Mouse (Mus musculus) adrenal gland, postnatal 36 days (tissue): ENCODE results near the gene Idi1. TPM values are rescaled to one million over a fixed set of nuclear protein-coding genes. Genes with fewer than 3 reads are reported as not detected.
"Not testable (repeated sequence)": the region's sequence is repeated elsewhere in the genome, so short reads cannot be mapped to it uniquely, and the experiment has no call there.

Experiments used
- DNase-seq, 2 experiments: peaks; one replicate each; pipeline ENCODE4 v3.0.0; 2021; ENCODE audit warnings: mixed read lengths in 1 of 2
- microRNA-seq: library from miRNA; unstranded; fragments of <30 nt; microRNA quantifications from one replicate; pipeline ENCODE4 v1.2.0, GENCODE M21; 2021
- total RNA-seq, 2 experiments: library from RNA; stranded (reverse); gene quantifications; 2 replicates each; pipeline ENCODE4 v1.2.3; 2021

The Idi1 gene
- total RNA-seq, 2 experiments from 2014 or later, result 113 to 187 TPM

DNA sequence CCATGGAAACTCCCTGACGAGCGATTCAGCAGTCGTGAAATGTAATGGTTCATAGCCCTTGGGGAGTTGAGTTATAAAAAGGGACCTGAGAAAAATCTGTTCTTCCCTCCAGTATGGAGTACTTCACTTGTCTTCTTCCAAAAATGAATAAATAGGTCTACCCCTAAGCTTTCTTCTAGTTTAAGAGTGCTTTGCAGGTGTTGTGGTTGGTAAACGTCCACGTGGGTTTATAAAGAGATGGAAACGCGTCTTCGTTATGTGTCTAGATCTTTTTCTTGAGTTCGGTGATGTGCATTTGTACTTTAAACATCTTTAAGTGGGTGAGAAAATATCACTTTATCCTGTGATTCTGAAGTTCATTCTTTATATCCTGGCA is 872 bp downstream of the Idi1 start:
- no peak for DNase-seq

DNA sequence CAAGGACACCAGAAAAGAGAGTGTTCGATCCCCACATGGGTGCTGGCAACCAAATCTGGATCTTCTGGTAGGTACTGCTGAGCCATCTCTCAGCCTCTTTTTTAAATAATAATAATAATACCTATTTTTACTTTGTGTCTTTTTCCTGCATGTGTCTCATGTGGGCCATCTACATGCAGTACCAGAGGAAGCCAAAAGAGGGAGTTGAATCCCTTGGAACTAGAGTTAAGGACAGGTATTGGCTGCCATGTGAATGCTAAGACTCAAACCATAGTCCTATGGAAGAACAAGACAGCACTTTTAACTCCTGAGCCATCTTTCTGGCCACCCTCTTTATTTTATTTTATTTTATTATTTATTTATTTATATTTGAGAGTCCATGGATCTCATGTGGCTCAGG is 3.3 kb downstream of the Idi1 start:
- DNase-seq, result peak in 1 of 2 experiments; percentile 19

DNA sequence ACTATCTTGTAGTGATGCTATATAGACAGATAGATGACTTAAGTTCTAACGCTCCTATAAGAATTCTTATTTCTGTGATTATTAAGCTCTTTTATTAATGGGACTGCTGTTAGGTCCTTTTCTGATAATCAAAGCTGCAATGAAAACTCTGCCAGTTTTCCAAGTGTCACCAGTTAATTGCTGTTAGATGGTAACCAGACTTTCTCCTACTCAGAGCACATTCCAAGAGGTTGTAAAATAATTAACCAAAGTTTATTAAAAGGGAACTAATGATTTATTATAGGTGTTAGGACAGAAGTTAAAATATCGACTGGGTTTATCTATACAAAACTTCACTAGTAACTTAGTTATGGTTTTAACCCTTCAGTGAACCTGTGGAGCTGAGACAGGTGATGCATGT is 20.7 kb downstream of the Idi1 start:
- not testable (repeated sequence) for DNase-seq

DNA sequence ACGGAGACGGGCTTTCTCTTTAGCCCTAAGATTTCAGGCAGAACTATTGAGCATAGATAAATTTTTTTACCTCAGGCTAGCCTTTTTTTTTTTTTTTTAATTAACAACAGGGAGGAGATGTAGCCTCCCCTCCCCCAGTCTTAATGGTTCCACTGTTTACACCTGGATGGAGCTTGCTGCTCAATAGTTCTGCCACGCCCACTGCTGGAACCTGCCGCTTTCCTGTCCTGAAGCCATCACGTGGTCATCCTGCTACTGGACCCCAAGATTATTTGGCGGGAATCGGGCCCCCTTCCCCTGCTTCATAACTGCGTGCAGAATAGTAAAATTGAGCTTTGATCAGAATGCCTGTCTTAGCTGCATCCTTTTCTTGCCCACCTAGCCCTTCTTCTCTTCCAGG is 28.6 kb downstream of the Idi1 start:
- not testable (repeated sequence) for DNase-seq

DNA sequence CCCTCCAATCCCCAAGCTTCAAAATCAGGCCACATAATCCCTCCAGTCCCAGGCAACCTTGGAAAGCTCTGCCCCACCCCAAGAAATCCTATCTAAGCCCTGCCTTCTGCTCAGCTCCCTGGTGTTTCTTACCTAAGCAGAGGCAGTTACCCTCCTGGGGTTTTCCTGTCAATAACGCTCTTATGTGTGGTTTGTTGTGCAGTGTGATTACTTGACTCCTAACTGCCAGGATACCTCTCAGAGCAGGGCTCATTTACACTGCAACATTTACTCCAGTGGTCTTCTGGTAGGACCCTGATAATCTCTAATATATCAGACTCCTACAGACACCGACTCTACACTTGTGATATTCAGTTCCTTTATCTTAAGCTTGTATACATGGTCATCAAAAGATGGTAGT is 48.2 kb downstream of the Idi1 start:
- DNase-seq, result no peak

DNA sequence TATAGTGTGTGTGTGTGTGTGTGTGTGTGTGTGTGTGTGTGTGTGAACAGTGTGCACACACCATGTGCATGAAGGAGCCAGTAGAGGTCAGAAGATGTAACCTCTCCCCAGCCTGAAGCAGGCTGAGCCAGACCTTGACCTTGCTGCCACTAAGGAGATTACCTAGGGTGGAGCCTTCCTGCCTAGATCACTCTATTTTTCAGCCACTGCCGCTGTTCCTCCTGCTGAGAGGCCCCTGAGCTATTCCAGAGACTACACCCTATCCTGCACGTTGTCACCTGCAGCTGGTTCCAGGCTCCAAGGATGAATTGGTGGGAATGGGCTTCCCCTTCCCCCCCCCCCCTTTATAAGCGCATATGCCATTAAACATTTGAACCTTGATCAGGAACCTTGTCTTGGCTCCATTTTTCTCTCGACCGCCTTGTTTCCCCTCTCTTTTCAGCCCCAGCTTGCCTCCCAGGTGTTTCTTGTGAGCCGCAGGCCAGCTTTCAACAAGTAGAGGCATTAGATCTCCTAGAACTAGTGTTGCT is 52.4 kb downstream of the Idi1 start:
- DNase-seq, result not testable (repeated sequence)

DNA sequence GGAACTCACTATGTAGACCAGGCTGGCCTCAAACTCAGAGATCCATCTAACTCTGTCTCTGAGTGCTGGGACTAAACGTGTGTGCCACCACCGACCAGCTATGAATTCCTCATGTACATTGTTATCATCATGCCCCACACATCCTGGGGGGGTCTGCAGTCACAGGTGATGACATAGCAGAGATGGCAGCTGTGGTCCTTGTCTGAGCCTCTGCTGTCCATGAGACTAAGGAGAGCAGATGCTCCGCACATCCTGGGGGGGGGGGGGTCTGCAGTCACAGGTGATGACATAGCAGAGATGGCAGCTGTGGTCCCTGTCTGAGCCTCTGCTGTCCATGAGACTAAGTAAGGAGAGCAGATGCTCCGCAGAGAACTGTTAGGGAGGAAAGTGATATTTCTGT is 55.8 kb downstream of the Idi1 start:
- DNase-seq, result not testable (repeated sequence)

DNA sequence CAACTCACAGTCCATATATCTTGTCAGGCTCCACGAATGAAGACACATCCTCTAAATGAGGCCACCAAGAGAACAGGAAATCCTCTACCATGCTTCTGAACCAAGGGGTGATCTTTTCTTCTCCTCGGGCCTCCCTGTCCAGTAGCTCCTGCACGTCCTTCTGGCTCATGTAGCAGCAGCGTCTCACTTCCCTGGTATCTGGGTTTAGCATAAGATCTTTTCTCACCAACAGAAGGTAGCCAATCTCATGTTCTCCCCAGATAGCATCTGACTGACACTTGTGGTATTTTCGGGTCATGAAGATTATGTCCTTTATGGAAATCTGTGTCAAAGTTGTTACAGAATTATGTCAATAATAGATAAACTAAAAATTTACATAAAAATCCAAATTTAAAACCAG is 56.4 kb downstream of the Idi1 start:
- DNase-seq, result not testable (repeated sequence)

Small RNAs within 50 kb of the gene (microRNA-seq; reads per million reads assigned to microRNA genes)
- not detected for gene Gm22750

Other genes with a start within 250 kb of the Idi1 start
- 10 to 100 TPM; 40.8 TPM for gene Wdr37, start 13.6 kb upstream of the Idi1 start, total RNA-seq
- not detected for gene Gm9745, start 62.7 kb downstream of the Idi1 start, total RNA-seq
- not detected for gene Idi2, start 67.4 kb downstream of the Idi1 start, total RNA-seq
- gene Gtpbp4, start 110.6 kb downstream of the Idi1 start, total RNA-seq, result 10 to 100 TPM; 64.4 to 76.0 TPM
- 10 to 100 TPM; 71.3 to 73.4 TPM for gene Larp4b, start 208.4 kb downstream of the Idi1 start, total RNA-seq